Mouse (Mus musculus) cerebellum, postnatal 14 days (tissue): ENCODE measurements around the gene Mgam.
"Not testable (repeated sequence)": the region's sequence is repeated elsewhere in the genome, so short reads cannot be mapped to it uniquely, and the experiment has no call there.

Experiments used
- DNase-seq, 2 experiments: peaks; one replicate each; pipeline ENCODE4 v3.0.0; 2021; ENCODE audit warnings: mixed read lengths in 2 of 2

Gene Mgam

GRCm38 (mm10) chr6:40739545-40739944 lies 110.9 kb downstream of the Mgam start:
- DNase-seq = no peak

DNA sequence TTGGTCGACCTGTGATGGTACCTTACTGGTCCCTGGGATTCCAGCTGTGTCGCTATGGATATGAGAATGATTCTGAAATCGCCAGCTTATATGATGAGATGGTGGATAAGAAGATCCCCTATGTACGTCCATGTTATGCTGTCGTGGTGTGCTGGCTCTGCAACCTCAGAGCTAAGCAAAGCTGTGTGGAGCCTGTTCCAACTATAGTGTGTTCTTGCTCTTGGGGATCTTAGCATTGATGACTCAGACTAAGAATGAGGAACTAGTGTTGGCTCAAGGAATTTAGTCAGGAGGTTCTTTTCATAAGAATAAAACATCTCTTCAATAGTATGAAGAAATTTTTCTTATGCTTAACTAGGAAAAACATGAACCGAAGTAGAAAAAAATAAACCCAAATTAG lies 120.4 kb downstream of the Mgam start:
- not testable (repeated sequence) for DNase-seq

- no peak for DNase-seq
Observed at GRCm38 (mm10) chr6:40755948-40756347, 127.3 kb downstream of the Mgam start.

DNA sequence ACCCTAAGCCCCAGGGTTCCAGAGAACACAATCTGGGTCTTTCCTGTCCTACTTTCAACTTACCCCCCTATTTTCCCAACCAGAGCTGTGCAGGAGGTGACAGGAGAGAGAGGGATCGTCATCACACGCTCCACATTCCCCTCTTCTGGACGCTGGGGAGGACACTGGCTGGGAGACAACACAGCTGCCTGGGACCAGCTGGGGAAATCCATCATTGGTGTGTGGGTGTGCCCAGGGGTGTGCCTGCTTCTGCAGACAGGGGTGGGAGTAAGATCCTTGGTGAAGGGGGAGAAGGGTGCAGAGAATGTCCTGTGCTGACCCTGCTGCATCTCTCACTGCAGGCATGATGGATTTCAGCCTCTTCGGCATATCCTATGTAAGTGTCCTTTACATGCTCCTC lies 128.7 kb downstream of the Mgam start:
- DNase-seq = not testable (repeated sequence)

DNA sequence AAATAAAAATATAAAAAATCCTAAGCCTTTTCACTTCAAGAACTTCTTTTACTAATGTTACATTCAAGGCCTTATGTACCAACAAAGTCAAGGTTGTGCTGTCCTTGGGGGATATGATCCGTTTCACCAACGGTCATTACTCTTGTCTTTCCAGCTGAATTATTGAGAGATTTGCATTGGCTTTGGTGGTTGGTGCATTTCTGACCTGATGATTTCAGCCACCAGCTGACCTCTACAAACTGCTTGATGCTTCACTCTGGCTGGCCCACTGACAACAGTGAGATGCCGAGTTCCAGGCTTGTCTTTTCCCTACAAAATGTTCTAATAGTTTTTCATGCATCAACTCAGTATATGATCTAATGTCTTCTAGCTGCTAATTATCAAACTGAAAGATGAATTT lies 146.0 kb downstream of the Mgam start:
- no peak for DNase-seq

DNA sequence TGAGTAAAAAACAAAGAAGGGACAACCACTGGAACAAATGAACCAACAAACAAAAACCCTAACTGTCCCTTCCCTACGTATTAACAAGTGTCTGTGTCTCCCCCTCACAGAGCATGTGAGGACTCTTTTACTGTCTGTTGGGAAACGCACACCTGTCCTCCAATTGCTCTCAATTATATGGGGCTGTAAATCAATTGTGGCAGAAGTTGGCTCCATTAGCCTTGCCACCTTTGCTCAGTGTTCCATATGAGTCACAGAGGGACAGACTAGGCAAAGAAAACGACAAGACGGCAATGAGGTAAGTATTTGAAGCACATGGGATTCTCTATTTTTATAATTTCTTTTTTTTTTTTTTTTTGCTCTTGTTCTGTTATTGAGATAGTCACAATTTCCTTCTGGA lies 149.8 kb downstream of the Mgam start:
- no peak for DNase-seq

DNA sequence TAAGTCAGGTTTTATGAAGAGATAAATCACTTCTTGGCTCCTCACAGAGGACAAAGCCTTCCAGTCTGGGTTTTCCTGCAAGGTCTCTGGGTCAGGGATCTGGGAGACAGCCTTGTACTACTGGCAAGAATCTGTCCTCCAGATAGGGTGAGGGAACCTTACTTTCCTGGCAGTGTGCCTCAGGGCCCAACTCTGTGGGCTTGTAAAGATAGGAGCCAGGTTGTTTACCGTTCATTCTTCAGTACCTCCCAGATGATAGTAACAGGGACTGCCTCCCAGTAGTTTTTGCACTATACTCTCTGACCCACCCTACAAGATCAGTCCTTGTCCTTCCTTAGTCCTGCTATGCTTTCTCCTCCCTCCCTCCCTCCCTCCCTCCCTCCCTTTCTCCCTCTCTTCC lies 155.0 kb downstream of the Mgam start:
- DNase-seq = no peak

DNA sequence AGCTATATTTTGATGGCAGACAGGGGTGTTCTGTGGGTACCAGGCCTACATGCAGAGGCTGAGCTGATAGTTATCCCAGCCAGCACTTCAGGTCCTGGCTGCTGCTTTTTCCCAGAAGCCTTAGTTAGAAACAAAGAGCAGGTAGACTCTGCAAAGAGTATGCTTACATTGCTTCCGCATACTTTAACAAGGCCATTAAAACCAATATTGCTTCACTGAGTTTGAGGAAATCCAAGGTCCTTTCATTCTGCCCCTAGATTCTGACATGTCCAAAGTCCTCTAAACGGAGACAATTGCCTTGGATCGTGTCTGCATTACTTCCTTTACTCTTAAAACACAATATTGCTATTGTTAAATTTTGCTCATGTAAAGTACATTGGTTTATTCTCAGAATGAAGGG lies 155.7 kb downstream of the Mgam start:
- no peak for DNase-seq

GRCm38 (mm10) chr6:40795077-40795812 lies 166.6 kb downstream of the Mgam start:
- DNase-seq = no peak

DNA sequence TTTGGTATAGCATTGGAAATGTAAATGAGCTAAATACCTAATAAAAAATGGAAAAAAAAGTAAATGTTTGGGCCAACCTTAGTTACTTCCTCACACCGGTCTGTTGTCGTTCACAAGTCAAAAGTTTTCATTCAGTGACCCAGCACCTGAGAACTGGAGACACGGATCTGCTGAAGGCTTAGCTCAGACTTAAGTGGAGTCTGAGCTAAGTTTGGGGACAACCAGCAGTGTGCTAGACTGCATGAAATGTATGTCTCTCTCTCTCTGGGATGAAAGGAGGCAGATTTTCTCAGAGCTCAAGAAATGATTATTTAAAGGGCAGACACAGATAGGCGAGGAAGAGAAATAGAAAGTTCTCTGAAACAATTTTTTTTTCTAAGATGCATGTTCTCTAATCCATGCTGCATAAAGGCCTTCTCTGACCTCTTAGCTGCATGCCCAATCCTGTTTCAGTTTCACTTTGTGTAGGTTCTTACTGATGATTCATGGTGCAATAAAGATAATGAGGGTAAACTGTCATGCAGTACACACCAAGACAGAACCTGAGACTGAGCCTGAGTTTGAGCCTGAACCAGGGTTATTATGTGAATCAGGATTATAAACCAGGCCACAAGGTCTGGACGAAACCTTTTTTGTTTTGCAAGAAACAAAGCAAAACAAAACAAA lies 189.7 kb downstream of the Mgam start:
- no peak for DNase-seq
